Mouse (Mus musculus): ENCODE measurements around the gene Samt2. TPM values are rescaled to one million over a fixed set of nuclear protein-coding genes. Genes with fewer than 3 reads are reported as not detected.
"Not testable (repeated sequence)": the region's sequence is repeated elsewhere in the genome, so short reads cannot be mapped to it uniquely, and the experiment has no call there.

Gene Samt2
- not detected in 2 replicates for polyA plus RNA-seq (2015; fragmentation: Nextera tagmentation; extraction: Ambion mirVana)

GRCm38 (mm10) chrX:154579260-154579659, at the start of gene Samt2:
Gene Samt2 (minus strand): TSS chrX:154579360.
- not testable (repeated sequence) for ATAC-seq; H3K4me3 ChIP-seq (ENCODE audit: low read depth, low read length); H3K36me3 ChIP-seq (ENCODE audit: control insufficient read depth, insufficient read depth); H3K27me3 ChIP-seq (replicated peaks; ENCODE audit: control insufficient read depth, insufficient read depth, low read length); H3K9me3 ChIP-seq (ENCODE audit: control insufficient read depth); H3K27ac ChIP-seq (ENCODE audit: low read depth, low read length); H3K4me2 ChIP-seq (replicated peaks; ENCODE audit: low read depth); H3K4me1 ChIP-seq (replicated peaks; ENCODE audit: control insufficient read depth, insufficient read depth, low read length); H3K9ac ChIP-seq (ENCODE audit: low read depth, low read length)
- WGBS, result 82% methylated on average over 2 of the region's 2 CpGs

Other genes starting within 250 kb of the Samt2 start
- gene 4930524N10Rik, start 236.0 kb downstream of the Samt2 start, polyA plus RNA-seq (2015; fragmentation: Nextera tagmentation; extraction: Ambion mirVana), result not detected in 2 replicates
- not detected in 2 replicates for gene Samt4, start 97.4 kb downstream of the Samt2 start, polyA plus RNA-seq (2015; fragmentation: Nextera tagmentation; extraction: Ambion mirVana)